Mouse (Mus musculus): ENCODE data around the gene Scarb2. TPM values are rescaled to one million over a fixed set of nuclear protein-coding genes. Genes with fewer than 3 reads are reported as not detected.

Scarb2 gene
- polyA plus RNA-seq (2012; rRNA removed; ENCODE audit: low replicate concordance): 26.6 and 37.0 TPM in 2 replicates

DNA sequence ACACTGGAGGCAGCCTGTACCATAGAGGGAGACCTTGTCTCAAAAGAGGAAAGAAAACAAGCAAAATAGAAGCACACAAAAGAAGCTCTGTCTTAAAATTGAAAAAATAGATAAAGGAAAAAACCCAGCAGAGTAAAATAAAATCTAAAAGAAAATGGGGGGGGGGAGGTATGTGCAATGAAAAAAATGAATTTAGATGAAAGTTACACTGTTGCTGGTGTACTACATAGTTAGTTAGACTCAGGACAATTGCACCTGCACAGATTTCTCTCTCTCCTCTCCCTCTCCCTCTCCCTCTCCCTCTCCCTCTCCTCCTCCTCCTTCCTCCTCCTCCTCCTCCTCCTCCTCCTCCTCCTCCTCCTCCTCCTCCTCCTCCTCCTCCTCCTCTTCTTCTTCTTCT, at the start of gene Scarb2:
TSS of gene Scarb2 (minus strand) at position 101 of the 400 bp plus-strand sequence.

DNA sequence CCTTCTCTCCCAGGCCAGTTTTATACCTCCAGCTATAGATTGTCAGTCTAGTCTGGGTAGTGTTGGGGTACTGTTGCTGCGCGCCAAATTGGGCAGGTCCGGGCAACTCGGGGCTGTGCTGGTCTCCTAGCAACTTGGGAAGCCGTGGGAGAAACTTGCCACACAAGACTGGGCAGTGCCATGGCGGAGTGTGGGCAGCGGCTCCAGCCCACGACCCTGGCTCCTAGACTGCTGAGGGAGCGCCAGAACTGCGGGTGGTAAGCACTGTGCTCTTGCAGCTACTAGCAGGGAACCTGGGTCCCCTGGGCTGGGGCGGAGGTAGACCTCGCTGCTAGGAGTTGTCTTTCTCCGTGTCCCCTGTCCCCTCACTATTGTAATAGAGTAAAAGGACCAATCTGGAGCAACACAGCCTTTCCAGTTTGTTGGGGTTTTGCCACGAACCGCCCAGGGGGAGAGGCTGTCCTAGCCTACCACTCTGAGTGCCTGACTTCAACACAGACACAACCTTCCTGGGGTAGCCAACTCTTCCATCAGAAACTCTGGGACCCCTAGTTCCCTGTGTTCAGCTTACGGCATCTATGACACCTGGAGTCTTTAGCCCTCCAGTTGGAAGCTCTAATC, 48.4 kb upstream of the Scarb2 start, which contains the start of gene Fam47e:
TSS of gene Fam47e (plus strand) at position 179 of the 621 bp plus-strand sequence.

DNA sequence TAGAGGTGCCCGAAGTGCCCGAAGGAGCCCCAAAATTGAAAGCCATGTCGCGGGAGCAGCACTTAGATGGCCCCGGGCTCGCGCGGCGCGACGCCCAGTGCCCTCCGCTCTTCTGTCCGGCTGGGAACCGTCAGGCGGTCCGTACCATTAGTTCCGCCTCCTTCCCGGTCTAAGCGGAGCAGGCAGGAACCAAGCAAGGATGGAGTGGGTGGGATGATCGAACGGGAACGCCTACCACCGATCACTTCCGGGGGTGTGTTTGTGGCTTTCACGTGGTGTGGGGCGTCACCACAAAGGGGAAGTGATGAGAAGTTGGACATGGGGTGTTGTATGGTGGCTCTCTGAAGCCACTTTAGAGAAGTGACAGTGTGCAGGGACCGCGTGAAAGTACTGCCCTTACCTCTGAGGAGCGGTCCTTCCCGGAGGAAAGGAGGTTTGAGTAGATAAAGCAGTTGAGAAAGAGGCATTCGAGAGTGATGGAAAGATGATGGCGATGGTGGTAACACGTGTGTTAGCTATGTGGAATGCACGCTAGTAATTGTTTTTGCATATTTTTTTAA, 71.5 kb downstream of the Scarb2 start, which contains the start of gene Nup54:
TSS of gene Nup54 (minus strand) at position 195 of the 560 bp plus-strand sequence.

Other genes with a start within 250 kb of the Scarb2 start
- 96.5 and 118 TPM in 2 replicates for gene Naaa, start 228.7 kb downstream of the Scarb2 start, polyA plus RNA-seq (2012; rRNA removed; ENCODE audit: low replicate concordance)
- 9.1 and 12.4 TPM in 2 replicates for gene Sdad1, start 196.4 kb downstream of the Scarb2 start, polyA plus RNA-seq (2012; rRNA removed; ENCODE audit: low replicate concordance)
- 54.6 and 78.7 TPM in 2 replicates for gene Cxcl9, start 178.8 kb downstream of the Scarb2 start, polyA plus RNA-seq (2012; rRNA removed; ENCODE audit: low replicate concordance)
- gene Art3, start 175.0 kb downstream of the Scarb2 start, polyA plus RNA-seq (2012; rRNA removed; ENCODE audit: low replicate concordance): 41.7 and 96.6 TPM in 2 replicates
- gene Cxcl10, start 157.9 kb downstream of the Scarb2 start, polyA plus RNA-seq (2012; rRNA removed; ENCODE audit: low replicate concordance): 10.0 and 18.9 TPM in 2 replicates
- gene Nup54, start 71.6 kb downstream of the Scarb2 start, polyA plus RNA-seq (2012; rRNA removed; ENCODE audit: low replicate concordance): 10.5 and 16.5 TPM in 2 replicates
- gene Fam47e, start 48.2 kb upstream of the Scarb2 start, polyA plus RNA-seq (2012; rRNA removed; ENCODE audit: low replicate concordance): not detected in 2 replicates
- gene Stbd1, start 96.2 kb upstream of the Scarb2 start, polyA plus RNA-seq (2012; rRNA removed; ENCODE audit: low replicate concordance): 1.8 and 6.1 TPM in 2 replicates
- gene Ccdc158, start 168.4 kb upstream of the Scarb2 start, polyA plus RNA-seq (2012; rRNA removed; ENCODE audit: low replicate concordance): 0.08 and 0.11 TPM in 2 replicates
- gene Shroom3, start 176.6 kb upstream of the Scarb2 start, polyA plus RNA-seq (2012; rRNA removed; ENCODE audit: low replicate concordance): 10.1 and 16.5 TPM in 2 replicates